Mouse (Mus musculus) intestine, embryonic 15.5 days (tissue): ENCODE results near the gene Phgdh. TPM values are rescaled to one million over a fixed set of nuclear protein-coding genes. Genes with fewer than 3 reads are reported as not detected.
A peak's percentile ranks its signal among the peaks of the same experiment; 100 is the strongest.

Experiments used
- ATAC-seq: fragments of 200-750 bp; cut with Nextera tagmentation; 2 replicates; pipeline ENCODE4 v1.8.0; 2017; ENCODE audit warnings: moderate TSS enrichment, moderate library complexity
- H3K27ac ChIP-seq: fragments of 300-500 bp; sonication (generic); 2 replicates; pipeline ENCODE4 v1.5.1; 2015; ENCODE audit warnings: mild to moderate bottlenecking, inconsistent platforms
- H3K27me3 ChIP-seq: fragments of 300-500 bp; sonication (generic); replicated peaks from 2 replicates; pipeline ENCODE4 v1.6.1; 2015; ENCODE audit warnings: inconsistent platforms
- H3K36me3 ChIP-seq: fragments of 300-500 bp; sonication (generic); 2 replicates; pipeline ENCODE4 v1.6.1; 2015; ENCODE audit warnings: inconsistent platforms
- H3K4me1 ChIP-seq: fragments of 300-500 bp; sonication (generic); replicated peaks from 2 replicates; pipeline ENCODE4 v1.6.1; 2015; ENCODE audit warnings: inconsistent platforms
- H3K4me2 ChIP-seq: fragments of 300-500 bp; sonication (generic); replicated peaks from 2 replicates; pipeline ENCODE4 v1.6.1; 2015; ENCODE audit warnings: mild to moderate bottlenecking, inconsistent platforms
- H3K4me3 ChIP-seq: fragments of 300-500 bp; sonication (generic); replicated peaks from 2 replicates; pipeline ENCODE4 v1.5.1; 2015; ENCODE audit warnings: inconsistent platforms
- H3K9ac ChIP-seq: fragments of 300-500 bp; sonication (generic); 2 replicates; pipeline ENCODE4 v1.6.1; 2015; ENCODE audit warnings: inconsistent platforms
- H3K9me3 ChIP-seq: fragments of 300-500 bp; sonication (generic); 2 replicates; pipeline ENCODE4 v1.6.1; 2016; ENCODE audit warnings: inconsistent platforms
- WGBS: fragments of 180-500 bp; shearing (Covaris S2); methylation state at CpG from one replicate; pipeline ENCODE4 v1.1.7; 2015; 5-methylcytosine and 5-hydroxymethylcytosine counted together
- polyA plus RNA-seq: library from polyadenylated mRNA; unstranded; fragments of >200 nt; fragmentation: Nextera tagmentation; extraction: Ambion mirVana; gene quantifications from 2 replicates; pipeline ENCODE4 v1.2.1, GENCODE M21; 2015

The Phgdh gene
- polyA plus RNA-seq, 1 experiment from 2014 or later, result 291 TPM

GRCm38 (mm10) chr3:98368283-98368682 lies 28.5 kb upstream of the Phgdh start:
- Histone ChIP-seq H3K4me1 (no peaks in the 10 kb centered on the region), H3K4me2 (no peak overlapping the region), H3K36me3 (no peaks in the 10 kb centered on the region), H3K27me3 (no peaks in the 10 kb centered on the region), H3K9ac (no peak overlapping the region), H3K27ac (no peak overlapping the region), H3K9me3 (no peaks in the 10 kb centered on the region), H3K4me3 (no peak overlapping the region)
- ATAC-seq, result no peak
- 58% methylated on average over 4 of the region's 4 CpGs for WGBS

- Histone ChIP-seq H3K4me1 (no peaks in the 10 kb centered on the region), H3K9ac (no peak overlapping the region), H3K36me3 (no peaks in the 10 kb centered on the region), H3K27ac (no peak overlapping the region), H3K4me2 (no peak overlapping the region), H3K4me3 (no peak overlapping the region), H3K9me3 (no peaks in the 10 kb centered on the region), H3K27me3 (no peaks in the 10 kb centered on the region)
- WGBS, result 72% methylated on average over 4 of the region's 4 CpGs
- ATAC-seq, result no peak
Observed at GRCm38 (mm10) chr3:98366823-98367222, 27.0 kb upstream of the Phgdh start.

- WGBS, result 76% methylated on average over 3 of the region's 3 CpGs
- no peaks in the 10 kb centered on the region for H3K4me1 ChIP-seq
- no peak overlapping the region for H3K27ac ChIP-seq
- H3K9me3 ChIP-seq, result no peaks in the 10 kb centered on the region
- H3K4me3 ChIP-seq, result no peak overlapping the region
- no peak for ATAC-seq
- H3K27me3 ChIP-seq, result no peaks in the 10 kb centered on the region
- no peak overlapping the region for H3K9ac ChIP-seq
- no peaks in the 10 kb centered on the region for H3K36me3 ChIP-seq
- H3K4me2 ChIP-seq, result no peak overlapping the region
Observed at GRCm38 (mm10) chr3:98366086-98366485, 26.3 kb upstream of the Phgdh start.

- H3K4me1 ChIP-seq, result no peaks in the 10 kb centered on the region
- no peak overlapping the region for H3K4me3 ChIP-seq
- no peak overlapping the region for H3K4me2 ChIP-seq
- H3K9ac ChIP-seq, result no peak overlapping the region
- no peak overlapping the region for H3K27ac ChIP-seq
- no peaks in the 10 kb centered on the region for H3K9me3 ChIP-seq
- 34% methylated on average over 2 of the region's 2 CpGs for WGBS
- no peaks in the 10 kb centered on the region for H3K27me3 ChIP-seq
- no peaks in the 10 kb centered on the region for H3K36me3 ChIP-seq
- peak; percentile 62; the same call in 1 of the 2 replicates for ATAC-seq
Observed at GRCm38 (mm10) chr3:98362753-98363152, 23.0 kb upstream of the Phgdh start.

- no peak overlapping the region for H3K27ac ChIP-seq
- no peak for ATAC-seq
- no peaks in the 10 kb centered on the region for H3K4me1 ChIP-seq
- no peak overlapping the region for H3K9ac ChIP-seq
- no peak overlapping the region for H3K4me2 ChIP-seq
- H3K36me3 ChIP-seq, result no peaks in the 10 kb centered on the region
- WGBS, result 69% methylated on average over 3 of the region's 3 CpGs
- no peaks in the 10 kb centered on the region for H3K27me3 ChIP-seq
- H3K4me3 ChIP-seq, result no peak overlapping the region
- H3K9me3 ChIP-seq, result no peaks in the 10 kb centered on the region
Observed at GRCm38 (mm10) chr3:98356632-98357370, 17.0 kb upstream of the Phgdh start.

- no peaks in the 10 kb centered on the region for H3K9me3 ChIP-seq
- H3K27me3 ChIP-seq, result no peaks in the 10 kb centered on the region
- H3K4me3 ChIP-seq, result no peak overlapping the region
- H3K36me3 ChIP-seq, result no peaks in the 10 kb centered on the region
- no peaks in the 10 kb centered on the region for H3K4me1 ChIP-seq
- no peak overlapping the region for H3K9ac ChIP-seq
- ATAC-seq, result 0 out of 2 replicates have a peak, but pooled peaks have one; percentile 4
- no peak overlapping the region for H3K4me2 ChIP-seq
- no peak overlapping the region for H3K27ac ChIP-seq
- WGBS, result 65% methylated on average over 6 of the region's 6 CpGs
Observed at GRCm38 (mm10) chr3:98356026-98356365, 16.2 kb upstream of the Phgdh start.

GRCm38 (mm10) chr3:98355344-98356025 lies 15.7 kb upstream of the Phgdh start:
- ATAC-seq, result 0 out of 2 replicates have a peak, but pooled peaks have one; percentile 31
- no peak overlapping the region for H3K9ac ChIP-seq
- no peak overlapping the region for H3K27ac ChIP-seq
- H3K27me3 ChIP-seq, result no peaks in the 10 kb centered on the region
- H3K9me3 ChIP-seq, result no peaks in the 10 kb centered on the region
- no peak overlapping the region for H3K4me2 ChIP-seq
- no peaks in the 10 kb centered on the region for H3K4me1 ChIP-seq
- WGBS, result 63% methylated on average over 10 of the region's 10 CpGs
- H3K36me3 ChIP-seq, result no peaks in the 10 kb centered on the region
- H3K4me3 ChIP-seq, result no peak overlapping the region

GRCm38 (mm10) chr3:98353892-98354291 lies 14.1 kb upstream of the Phgdh start:
- H3K4me1 ChIP-seq, result no peaks in the 10 kb centered on the region
- no peaks in the 10 kb centered on the region for H3K27me3 ChIP-seq
- WGBS, result 29% methylated on average over 7 of the region's 7 CpGs
- H3K27ac ChIP-seq, result no peak overlapping the region
- no peak for ATAC-seq
- H3K9ac ChIP-seq, result no peak overlapping the region
- H3K4me2 ChIP-seq, result no peak overlapping the region
- H3K4me3 ChIP-seq, result no peak overlapping the region
- no peaks in the 10 kb centered on the region for H3K36me3 ChIP-seq
- H3K9me3 ChIP-seq, result no peaks in the 10 kb centered on the region

GRCm38 (mm10) chr3:98348705-98349104 lies 8.9 kb upstream of the Phgdh start:
- Histone ChIP-seq H3K36me3 (no peaks in the 10 kb centered on the region), H3K4me1 (no peaks in the 10 kb centered on the region), H3K4me3 (no peak overlapping the region), H3K27me3 (no peaks in the 10 kb centered on the region), H3K4me2 (no peak overlapping the region), H3K9ac (no peak overlapping the region), H3K9me3 (no peaks in the 10 kb centered on the region), H3K27ac (no peak overlapping the region)
- peak; percentile 71 for ATAC-seq
- WGBS, result 21% methylated on average over 8 of the region's 8 CpGs

GRCm38 (mm10) chr3:98348106-98348505 lies 8.3 kb upstream of the Phgdh start:
- no peaks in the 10 kb centered on the region for H3K4me1 ChIP-seq
- no peaks in the 10 kb centered on the region for H3K9me3 ChIP-seq
- WGBS, result 67% methylated on average over 6 of the region's 6 CpGs
- 0 out of 2 replicates have a peak overlapping the region, but pooled peaks have one; percentile 7 for H3K4me2 ChIP-seq
- no peaks in the 10 kb centered on the region for H3K27me3 ChIP-seq
- no peak overlapping the region for H3K9ac ChIP-seq
- no peaks in the 10 kb centered on the region for H3K36me3 ChIP-seq
- no peak overlapping the region for H3K4me3 ChIP-seq
- ATAC-seq, result peak; percentile 20; the same call in 1 of the 2 replicates
- no peak overlapping the region for H3K27ac ChIP-seq

GRCm38 (mm10) chr3:98343235-98343634 lies 3.4 kb upstream of the Phgdh start:
- H3K9me3 ChIP-seq, result no peaks in the 10 kb centered on the region
- H3K27me3 ChIP-seq, result no peaks in the 10 kb centered on the region
- no peak overlapping the region for H3K27ac ChIP-seq
- no peak overlapping the region for H3K9ac ChIP-seq
- peaks cover 5% of the 10 kb centered on the region; the same call in 1 of the 2 replicates for H3K4me1 ChIP-seq
- no peak overlapping the region for H3K4me3 ChIP-seq
- 84% methylated on average over 3 of the region's 3 CpGs for WGBS
- ATAC-seq, result no peak
- no peaks in the 10 kb centered on the region for H3K36me3 ChIP-seq
- no peak overlapping the region for H3K4me2 ChIP-seq

GRCm38 (mm10) chr3:98340818-98341594 lies 1.2 kb upstream of the Phgdh start:
- Histone ChIP-seq H3K27me3 (no peaks in the 10 kb centered on the region), H3K36me3 (no peaks in the 10 kb centered on the region), H3K9me3 (no peaks in the 10 kb centered on the region), H3K4me2 (no peak overlapping the region), H3K27ac (no peak overlapping the region), H3K9ac (no peak overlapping the region), H3K4me1 (peaks cover 23% of the 10 kb centered on the region; the same call in 1 of the 2 replicates), H3K4me3 (no peak overlapping the region)
- ATAC-seq, result no peak
- WGBS, result 86% methylated on average over 17 of the region's 17 CpGs
